Comparison of ENCODE assay signal across 8 mouse cellular contexts in genomic region chr19:6924461-6925306, GRCm38 (mm10). TPM values are rescaled to one million over a fixed set of nuclear protein-coding genes. Genes with fewer than 3 reads are reported as not detected.
A peak's percentile ranks its signal among the peaks of the same experiment; 100 is the strongest.
DNase-seq lines count a peak whose midpoint lies in the region; ATAC-seq lines count a peak whose summit lies in the region.

No protein-coding gene starts in this region.

- H3K27ac ChIP-seq in hindbrain, embryonic 14.5 days = no peak overlapping the region

- peak overlapping the region; percentile 20 for H3K4me2 ChIP-seq in hindbrain, embryonic 14.5 days (replicated peaks)

- H3K4me3 ChIP-seq in hindbrain, embryonic 14.5 days (replicated peaks; ENCODE audit: low read length) = peak overlapping the region; percentile 12

- DNase-seq in ES-CJ7 (ENCODE audit: low read depth, low spot score) = peak; percentile 84
- peak; percentile 64 for DNase-seq in c-Kit-positive CD71-positive TER-119-positive erythroid progenitor cells, embryonic 14.5 days (ENCODE audit: low spot score)
- peak; percentile 86 for DNase-seq in frontal cortex, postnatal 25 days (ENCODE audit: low spot score in 2 of 2)
- peak; percentile 82 for DNase-seq in hindbrain, embryonic 14.5 days (ENCODE audit: low spot score)
- DNase-seq in layer of hippocampus, postnatal 36 days = peak; percentile 81 to 87
- peak; percentile 93 for DNase-seq in lung, postnatal 14 days
- DNase-seq in right cerebral cortex, postnatal 10 days (ENCODE audit: low spot score in 2 of 2) = peak; percentile 86 to 92
- DNase-seq in urinary bladder, postnatal 14 days (ENCODE audit: low spot score) = peak; percentile 91

- peaks cover 24% of the 10 kb centered on the region for H3K4me1 ChIP-seq in hindbrain, embryonic 14.5 days (replicated peaks; ENCODE audit: control insufficient read depth, insufficient read depth, low read length)

- no peaks in the 10 kb centered on the region for H3K36me3 ChIP-seq in hindbrain, embryonic 14.5 days (replicated peaks; ENCODE audit: control insufficient read depth, insufficient read depth)

- no peaks in the 10 kb centered on the region for H3K9me3 ChIP-seq in hindbrain, embryonic 14.5 days (ENCODE audit: control insufficient read depth, low read length)

- no peak for ATAC-seq in hindbrain, embryonic 14.5 days (ENCODE audit: low FRiP score)

- H3K27me3 ChIP-seq in hindbrain, embryonic 14.5 days (ENCODE audit: control insufficient read depth, insufficient read depth, low read length) = peaks cover 71% of the 10 kb centered on the region

- H3K9ac ChIP-seq in hindbrain, embryonic 14.5 days = no peak overlapping the region

- WGBS in hindbrain, embryonic 14.5 days = 4% methylated on average over 39 of the region's 39 CpGs

RNA-seq across cellular contexts. Expression of gene Catsperz, which starts 0.5 kb away (rescaled TPM):
- 1.7 and 2.3 TPM in 2 replicates for polyA plus RNA-seq in hindbrain, embryonic 14.5 days (2014; fragmentation: Nextera tagmentation; extraction: Ambion mirVana)
- total RNA-seq in layer of hippocampus, postnatal 36 days (2021) = 10 to 100 TPM; 12.2 to 13.7 TPM

RNA-seq across cellular contexts. Expression of gene Esrra, which starts 3.1 kb away (rescaled TPM):
- 6.2 and 7.3 TPM in 2 replicates for polyA plus RNA-seq in hindbrain, embryonic 14.5 days (2014; fragmentation: Nextera tagmentation; extraction: Ambion mirVana)
- 10 to 100 TPM; 57.0 to 59.8 TPM for total RNA-seq in layer of hippocampus, postnatal 36 days (2021)

RNA-seq across cellular contexts. Expression of gene Kcnk4, which starts 9.6 kb away (rescaled TPM):
- polyA plus RNA-seq in hindbrain, embryonic 14.5 days (2014; fragmentation: Nextera tagmentation; extraction: Ambion mirVana) = 8.5 and 10.9 TPM in 2 replicates
- 10 to 100 TPM; 19.8 to 21.7 TPM for total RNA-seq in layer of hippocampus, postnatal 36 days (2021)

RNA-seq across cellular contexts. Expression of gene Prdx5, which starts 14.8 kb away (rescaled TPM):
- 291 and 300 TPM in 2 replicates for polyA plus RNA-seq in hindbrain, embryonic 14.5 days (2014; fragmentation: Nextera tagmentation; extraction: Ambion mirVana)
- total RNA-seq in layer of hippocampus, postnatal 36 days (2021) = 100 to 1,000 TPM; 368 to 411 TPM

RNA-seq across cellular contexts. Expression of gene Trmt112, which starts 15.2 kb away (rescaled TPM):
- polyA plus RNA-seq in hindbrain, embryonic 14.5 days (2014; fragmentation: Nextera tagmentation; extraction: Ambion mirVana) = 107 and 118 TPM in 2 replicates
- 10 to 100 TPM; 46.5 to 48.1 TPM for total RNA-seq in layer of hippocampus, postnatal 36 days (2021)
